Mouse (Mus musculus): ENCODE results near the gene Spaca6.

- TF ChIP-seq CTCF (IDR thresholded peaks at IDR 0.05; ENCODE audit: control insufficient read depth, insufficient read depth, low read length) (no peak), POLR2A (IDR thresholded peaks at IDR 0.05; ENCODE audit: borderline replicate concordance, control insufficient read depth, low read depth, low read length) (no peak)
Measured at GRCm38 (mm10) chr17:17839276-17839675, 12.3 kb downstream of the Spaca6 start.

All from bone marrow, adult 2 months (tissue).